Mouse (Mus musculus) heart, adult 2 months (tissue): ENCODE measurements at regions not wholly inside any gene's neighbourhood (a gene's known extent, or its start where the extent isn't known, plus 50 kb on each side); places are given as distances from the start of the nearest gene placed in this dataset.

Experiments
- CTCF ChIP-seq: fragments of 200-600 bp; IDR thresholded peaks from 2 replicates; pipeline ENCODE4 v1.8.1; 2022; ENCODE audit warnings: antibody characterized with exemption, mild to moderate bottlenecking, moderate library complexity
- EP300 ChIP-seq: fragments of 200-500 bp; IDR thresholded peaks from 2 replicates; pipeline ENCODE4 v1.6.1; 2011; ENCODE audit warnings: low read depth, low read length, control low read depth; ENCODE audit not compliant: insufficient read depth
- POLR2A ChIP-seq: fragments of 200-500 bp; IDR thresholded peaks from 2 replicates; pipeline ENCODE4 v1.6.1; 2011; ENCODE audit warnings: mild to moderate bottlenecking, low read depth, low read length, control low read depth; ENCODE audit not compliant: insufficient read depth

DNA sequence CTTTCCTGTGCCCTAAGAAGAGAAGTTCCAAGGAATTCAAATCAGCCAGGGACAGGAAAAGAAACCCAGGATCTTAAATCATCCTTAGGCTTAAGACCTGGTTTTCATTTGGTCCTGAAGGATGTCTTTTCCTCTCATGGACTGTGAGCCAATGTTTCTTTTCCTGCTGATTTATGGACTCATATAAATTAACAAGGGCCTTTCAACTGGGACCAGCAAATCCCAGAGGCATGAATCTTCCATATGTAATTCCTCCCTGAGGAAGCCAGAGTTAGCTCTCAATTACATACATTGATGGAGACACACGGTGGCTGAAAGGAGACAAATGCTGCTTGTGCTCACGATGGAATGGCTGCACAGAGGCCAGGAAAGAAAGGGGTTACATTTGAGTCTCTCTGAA lies 230.2 kb upstream of the Tnc start:
- no peak for TF ChIP-seq CTCF
- no peak for TF ChIP-seq EP300
- TF ChIP-seq POLR2A = no peak
